Mouse (Mus musculus): ENCODE results near the gene B3gnt3. TPM values are rescaled to one million over a fixed set of nuclear protein-coding genes. Genes with fewer than 3 reads are reported as not detected.
A peak's percentile ranks its signal among the peaks of the same experiment; 100 is the strongest.

Gene B3gnt3
- polyA plus RNA-seq, 1 experiment from 2014 or later = 4.3 TPM

DNA sequence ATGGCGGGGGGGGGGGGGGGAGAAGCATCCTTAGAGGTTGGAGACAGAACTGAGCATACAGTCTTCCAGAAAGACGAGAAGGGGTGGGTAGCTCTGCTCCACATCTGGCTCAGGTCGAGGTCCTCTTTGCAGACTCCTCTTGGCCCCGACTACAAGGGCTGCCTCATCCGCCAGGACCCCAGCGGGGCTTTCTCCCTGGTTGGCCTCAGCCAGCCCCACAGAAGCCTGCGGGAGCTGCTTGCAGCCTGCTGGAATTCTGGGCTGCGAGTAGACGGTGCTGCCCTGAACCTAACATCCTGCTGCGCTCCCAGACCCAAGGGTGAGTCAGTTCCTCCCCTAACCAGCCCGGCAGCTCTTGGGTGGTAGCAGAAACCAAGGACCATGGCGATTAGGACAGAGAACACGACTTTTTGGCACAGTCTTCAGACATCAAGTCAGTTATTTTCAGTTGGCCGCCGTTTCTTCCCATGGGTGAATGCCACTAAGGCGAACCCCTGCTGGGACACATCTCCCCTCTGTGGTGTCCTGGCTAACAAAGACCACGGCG lies 20.1 kb downstream of the B3gnt3 start:
- no peak overlapping the region for H3K4me3 ChIP-seq (replicated peaks; ENCODE audit: low read depth, low read length)
- TF ChIP-seq CTCF (IDR thresholded peaks at IDR 0.05; ENCODE audit: low read depth) = no peak

DNA sequence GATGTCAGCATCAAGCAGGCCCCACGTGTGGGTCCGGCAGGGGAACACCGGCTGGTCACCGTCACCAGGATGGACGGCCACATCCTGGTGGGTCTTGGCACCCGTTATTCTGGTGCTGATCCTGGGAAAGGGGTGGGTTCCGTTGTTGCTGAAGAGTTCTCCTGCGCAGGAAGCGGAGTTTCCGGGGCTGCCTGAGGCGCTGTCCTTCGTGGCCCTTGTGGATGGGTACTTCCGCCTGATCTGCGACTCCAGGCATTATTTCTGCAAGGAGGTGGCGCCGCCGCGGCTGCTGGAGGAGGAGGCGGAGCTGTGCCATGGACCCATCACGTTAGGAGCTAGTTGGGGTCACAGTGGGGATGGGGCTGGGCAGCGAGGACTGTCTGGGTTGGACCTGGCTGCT lies 21.1 kb downstream of the B3gnt3 start:
- WGBS = 11% methylated on average over 21 of the region's 21 CpGs
- Histone ChIP-seq H3K36me3 (ENCODE audit: insufficient read depth, low read length) (no peaks in the 10 kb centered on the region), H3K4me2 (ENCODE audit: low read length) (peak overlapping the region; percentile 21), H3K4me1 (replicated peaks; ENCODE audit: insufficient read depth, low read length) (peaks cover 12% of the 10 kb centered on the region), H3K9me3 (replicated peaks; ENCODE audit: low read length) (no peaks in the 10 kb centered on the region), H3K4me3 (replicated peaks; ENCODE audit: low read depth, low read length) (no peak overlapping the region), H3K27ac (no peak overlapping the region), H3K27me3 (ENCODE audit: insufficient read depth, low read length) (peaks cover 63% of the 10 kb centered on the region), H3K9ac (ENCODE audit: low read depth, low read length) (no peak overlapping the region)
- DNase-seq (ENCODE audit: low spot score) (no peak), ATAC-seq (replicated peaks; ENCODE audit: low FRiP score, low read depth) (no peak)
- no peak for TF ChIP-seq CTCF (IDR thresholded peaks at IDR 0.05; ENCODE audit: low read depth)

More for the DNA sequence above, 20.1 kb downstream of the B3gnt3 start:
- H3K4me1 ChIP-seq (replicated peaks; ENCODE audit: insufficient read depth, low read length) = peaks cover 19% of the 10 kb centered on the region
- DNase-seq (ENCODE audit: low spot score) (no peak), ATAC-seq (replicated peaks; ENCODE audit: low FRiP score, low read depth) (no peak)
- H3K4me2 ChIP-seq (ENCODE audit: low read length) = no peak overlapping the region
- H3K9ac ChIP-seq (ENCODE audit: low read depth, low read length) = no peak overlapping the region
- H3K9me3 ChIP-seq (replicated peaks; ENCODE audit: low read length) = no peaks in the 10 kb centered on the region
- H3K27ac ChIP-seq = no peak overlapping the region
- WGBS = 11% methylated on average over 18 of the region's 18 CpGs
- H3K27me3 ChIP-seq (ENCODE audit: insufficient read depth, low read length) = peaks cover 73% of the 10 kb centered on the region
- no peaks in the 10 kb centered on the region for H3K36me3 ChIP-seq (ENCODE audit: insufficient read depth, low read length)

DNA sequence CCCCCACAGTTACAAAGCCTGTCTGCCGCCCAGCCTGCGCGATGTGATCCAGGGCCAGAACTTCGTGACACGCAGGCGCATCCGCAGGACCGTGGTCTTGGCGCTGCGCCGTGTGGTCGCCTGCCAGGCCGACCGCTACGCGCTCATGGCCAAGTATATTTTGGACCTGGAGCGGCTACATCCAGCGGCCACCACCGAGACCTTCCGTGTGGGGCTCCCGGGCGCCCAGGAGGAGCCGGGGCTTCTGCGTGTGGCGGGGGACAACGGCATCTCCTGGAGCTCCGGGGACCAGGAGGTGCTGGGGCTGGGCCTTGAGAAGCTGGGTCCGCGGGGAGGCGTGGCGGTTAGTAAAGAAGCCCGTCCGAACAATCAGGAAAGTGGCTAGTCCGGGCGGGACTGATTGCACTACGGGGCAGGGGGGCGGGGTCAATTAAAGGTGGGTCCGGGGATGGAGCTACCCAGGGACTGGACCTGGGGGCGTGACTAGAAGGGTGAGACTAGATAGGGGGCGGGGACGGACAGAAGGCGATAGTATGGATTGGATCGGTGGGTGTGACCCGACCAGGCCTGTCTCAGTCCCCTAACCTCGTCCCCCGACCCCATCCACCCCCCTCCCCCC lies 21.9 kb downstream of the B3gnt3 start:
- peak overlapping the region; percentile 57 for H3K4me2 ChIP-seq (ENCODE audit: low read length)
- no peak overlapping the region for H3K9ac ChIP-seq (ENCODE audit: low read depth, low read length)
- ATAC-seq (replicated peaks; ENCODE audit: low FRiP score, low read depth) (no peak), DNase-seq (ENCODE audit: low spot score) (no peak)
- no peaks in the 10 kb centered on the region for H3K9me3 ChIP-seq (replicated peaks; ENCODE audit: low read length)
- H3K27me3 ChIP-seq (ENCODE audit: insufficient read depth, low read length) = peaks cover 55% of the 10 kb centered on the region
- H3K36me3 ChIP-seq (ENCODE audit: insufficient read depth, low read length) = no peaks in the 10 kb centered on the region
- H3K4me3 ChIP-seq (replicated peaks; ENCODE audit: low read depth, low read length) = peak overlapping the region; percentile 14; the same call in 1 of the 2 replicates
- WGBS = 8% methylated on average over 45 of the region's 46 CpGs
- no peak for TF ChIP-seq CTCF (IDR thresholded peaks at IDR 0.05; ENCODE audit: low read depth)
- H3K4me1 ChIP-seq (replicated peaks; ENCODE audit: insufficient read depth, low read length) = peaks cover 12% of the 10 kb centered on the region
- H3K27ac ChIP-seq = no peak overlapping the region

DNA sequence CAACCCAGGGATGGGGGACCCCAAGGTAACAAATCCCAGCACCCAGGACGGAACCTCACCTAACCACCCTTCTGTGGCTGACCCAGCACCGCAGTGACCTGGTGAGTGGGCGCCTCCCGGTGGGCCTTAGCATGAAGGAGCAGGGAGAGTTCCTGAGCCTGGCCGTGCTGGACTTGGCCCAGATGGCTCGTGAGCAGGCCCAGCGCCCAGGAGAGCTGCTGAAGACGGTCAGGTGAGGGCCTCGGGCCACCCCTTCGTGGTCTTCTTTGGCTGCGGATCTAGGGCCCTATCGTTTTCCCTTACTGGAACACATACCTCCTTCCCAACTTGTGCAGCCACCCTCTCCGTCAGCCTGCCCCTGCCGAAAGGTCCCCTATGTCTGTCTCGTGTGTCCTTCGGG lies 22.5 kb downstream of the B3gnt3 start:
- no peak overlapping the region for H3K9ac ChIP-seq (ENCODE audit: low read depth, low read length)

DNA sequence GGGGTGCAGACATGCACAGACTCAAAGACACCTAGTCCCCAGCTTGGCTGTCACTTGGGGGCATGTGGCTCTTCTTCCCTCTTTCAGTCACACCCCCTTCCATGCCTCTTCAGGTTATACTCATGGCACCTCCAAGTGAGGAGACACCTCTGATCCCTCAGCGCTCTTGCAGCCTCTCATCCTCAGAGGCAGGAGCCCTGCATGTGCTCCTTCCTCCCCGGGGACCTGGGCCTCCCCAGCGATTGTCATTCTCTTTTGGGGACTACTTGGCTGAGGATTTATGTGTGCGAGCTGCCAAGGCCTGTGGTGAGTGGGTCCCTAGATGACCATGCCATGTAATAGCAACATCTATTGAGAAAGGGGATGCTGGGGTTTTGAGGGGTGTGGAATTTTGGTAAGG lies 23.4 kb downstream of the B3gnt3 start:
- 56% methylated on average over 4 of the region's 4 CpGs for WGBS
- no peak overlapping the region for H3K27ac ChIP-seq
- H3K9me3 ChIP-seq (replicated peaks; ENCODE audit: low read length) = no peaks in the 10 kb centered on the region
- H3K27me3 ChIP-seq (ENCODE audit: insufficient read depth, low read length) = peaks cover 41% of the 10 kb centered on the region
- no peak overlapping the region for H3K4me3 ChIP-seq (replicated peaks; ENCODE audit: low read depth, low read length)
- DNase-seq (ENCODE audit: low spot score) = no peak
- ATAC-seq (replicated peaks; ENCODE audit: low FRiP score, low read depth) = no peak
- no peak for TF ChIP-seq CTCF (IDR thresholded peaks at IDR 0.05; ENCODE audit: low read depth)
- H3K36me3 ChIP-seq (ENCODE audit: insufficient read depth, low read length) = no peaks in the 10 kb centered on the region
- no peak overlapping the region for H3K9ac ChIP-seq (ENCODE audit: low read depth, low read length)
- H3K4me1 ChIP-seq (replicated peaks; ENCODE audit: insufficient read depth, low read length) = peaks cover 12% of the 10 kb centered on the region
- no peak overlapping the region for H3K4me2 ChIP-seq (ENCODE audit: low read length)

More for the DNA sequence above, 22.5 kb downstream of the B3gnt3 start:
- Histone ChIP-seq H3K4me1 (replicated peaks; ENCODE audit: insufficient read depth, low read length) (peaks cover 12% of the 10 kb centered on the region), H3K4me2 (ENCODE audit: low read length) (peak overlapping the region; percentile 57), H3K27ac (no peak overlapping the region), H3K4me3 (replicated peaks; ENCODE audit: low read depth, low read length) (peak overlapping the region; percentile 14; the same call in 1 of the 2 replicates), H3K36me3 (ENCODE audit: insufficient read depth, low read length) (no peaks in the 10 kb centered on the region), H3K27me3 (ENCODE audit: insufficient read depth, low read length) (peaks cover 50% of the 10 kb centered on the region), H3K9me3 (replicated peaks; ENCODE audit: low read length) (no peaks in the 10 kb centered on the region)
- TF ChIP-seq CTCF (IDR thresholded peaks at IDR 0.05; ENCODE audit: low read depth) = no peak
- DNase-seq (ENCODE audit: low spot score) (no peak), ATAC-seq (replicated peaks; ENCODE audit: low FRiP score, low read depth) (no peak)
- 28% methylated on average over 16 of the region's 16 CpGs for WGBS

DNA sequence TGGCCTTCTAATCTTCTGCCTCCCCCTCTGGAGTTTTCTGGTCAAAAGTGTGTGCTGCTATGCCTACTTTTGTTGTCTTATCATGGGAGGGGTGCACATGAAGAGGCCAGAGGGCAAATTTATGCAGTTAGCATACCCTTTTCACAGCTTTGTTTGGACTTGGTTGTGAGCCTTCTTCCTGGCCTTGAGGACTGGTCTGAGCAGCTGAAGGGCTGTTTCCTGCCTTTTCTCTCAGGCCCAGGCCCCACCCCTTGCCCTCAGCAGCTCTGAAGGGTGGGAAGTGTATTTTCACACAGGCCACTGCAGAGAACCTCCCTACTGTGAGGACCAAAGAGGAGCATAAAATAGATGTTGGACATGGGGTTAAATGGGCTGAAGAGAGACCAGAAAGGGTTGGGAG lies 24.0 kb downstream of the B3gnt3 start:
- Histone ChIP-seq H3K9me3 (replicated peaks; ENCODE audit: low read length) (no peaks in the 10 kb centered on the region), H3K4me1 (replicated peaks; ENCODE audit: insufficient read depth, low read length) (peaks cover 12% of the 10 kb centered on the region), H3K9ac (ENCODE audit: low read depth, low read length) (no peak overlapping the region), H3K4me2 (ENCODE audit: low read length) (no peak overlapping the region), H3K4me3 (replicated peaks; ENCODE audit: low read depth, low read length) (no peak overlapping the region), H3K27me3 (ENCODE audit: insufficient read depth, low read length) (peaks cover 34% of the 10 kb centered on the region), H3K36me3 (ENCODE audit: insufficient read depth, low read length) (no peaks in the 10 kb centered on the region), H3K27ac (no peak overlapping the region)
- ATAC-seq (replicated peaks; ENCODE audit: low FRiP score, low read depth) = no peak
- TF ChIP-seq CTCF (IDR thresholded peaks at IDR 0.05; ENCODE audit: low read depth) = no peak
- DNase-seq (ENCODE audit: low spot score) = no peak

Measured in kidney, postnatal 0 days (tissue).